Mouse (Mus musculus) lung, adult 10 weeks (tissue): ENCODE data around the gene Rbpjl. TPM values are rescaled to one million over a fixed set of nuclear protein-coding genes. Genes with fewer than 3 reads are reported as not detected.

Experiments
- polyA plus RNA-seq: library from polyadenylated mRNA; stranded (reverse); fragments of 350-450 nt; fragmentation: Illumina TruSeq; extraction: RNeasy Lipid Tissue Mini Kit (QIAGEN cat#74804); gene quantifications from one replicate; pipeline ENCODE4 v1.2.3, GENCODE M21; 2014; ENCODE audit warnings: low read depth, low replicate concordance; ENCODE audit not compliant: insufficient read depth

Rbpjl gene
- polyA plus RNA-seq, result 10.2 TPM

GRCm38 (mm10) chr2:164402906-164403305 lies at the start of gene Rbpjl:
Rbpjl (plus strand) TSS chr2:164403141.

GRCm38 (mm10) chr2:164389020-164389419 lies 13.9 kb upstream of the Rbpjl start, which contains the start of gene Slpi:
Slpi (minus strand) TSS chr2:164389095.

GRCm38 (mm10) chr2:164405060-164405459 lies 2.1 kb downstream of the Rbpjl start, which contains the start of gene Matn4:
Matn4 (minus strand) TSS chr2:164405160.

GRCm38 (mm10) chr2:164443460-164444000 lies 40.6 kb downstream of the Rbpjl start, which contains the start of gene Sdc4:
Sdc4 (minus strand) TSS chr2:164443887.

GRCm38 (mm10) chr2:164456864-164457300 lies 53.9 kb downstream of the Rbpjl start, which contains the start of gene Sys1:
Sys1 (plus strand) TSS chr2:164456964.

GRCm38 (mm10) chr2:164460745-164461551 lies 58.0 kb downstream of the Rbpjl start, which contains the start of gene Gm20458:
Gm20458 (plus strand) TSS chr2:164460967.

Other genes with a start within 250 kb of the Rbpjl start
- gene Kcns1, start 232.0 kb upstream of the Rbpjl start, polyA plus RNA-seq, result not detected
- gene Wfdc5, start 220.4 kb upstream of the Rbpjl start, polyA plus RNA-seq, result not detected
- not detected for gene Wfdc12, start 212.5 kb upstream of the Rbpjl start, polyA plus RNA-seq
- not detected for gene Wfdc15a, start 203.0 kb upstream of the Rbpjl start, polyA plus RNA-seq
- gene Wfdc15b, start 181.5 kb upstream of the Rbpjl start, polyA plus RNA-seq, result not detected
- gene Svs2, start 164.7 kb upstream of the Rbpjl start, polyA plus RNA-seq, result not detected
- gene Svs3b, start 146.5 kb upstream of the Rbpjl start, polyA plus RNA-seq, result not detected
- gene Svs4, start 124.7 kb upstream of the Rbpjl start, polyA plus RNA-seq, result not detected
- not detected for gene Svs3a, start 113.9 kb upstream of the Rbpjl start, polyA plus RNA-seq
- gene Svs6, start 86.4 kb upstream of the Rbpjl start, polyA plus RNA-seq, result not detected
- not detected for gene Svs5, start 70.4 kb upstream of the Rbpjl start, polyA plus RNA-seq
- 98.1 TPM for gene Slpi, start 14.0 kb upstream of the Rbpjl start, polyA plus RNA-seq
- 22.9 TPM for gene Matn4, start 2.0 kb downstream of the Rbpjl start, polyA plus RNA-seq
- gene Sdc4, start 40.7 kb downstream of the Rbpjl start, polyA plus RNA-seq, result 109 TPM
- gene Sys1, start 53.8 kb downstream of the Rbpjl start, polyA plus RNA-seq, result 37.0 TPM
- not detected for gene Gm20458, start 57.8 kb downstream of the Rbpjl start, polyA plus RNA-seq
- not detected for gene Trp53tg5, start 70.6 kb downstream of the Rbpjl start, polyA plus RNA-seq
- gene Dbndd2, start 83.0 kb downstream of the Rbpjl start, polyA plus RNA-seq, result 69.5 TPM
- gene Pigt, start 94.4 kb downstream of the Rbpjl start, polyA plus RNA-seq, result 34.2 TPM
- gene Wfdc2, start 159.3 kb downstream of the Rbpjl start, polyA plus RNA-seq, result 2,326 TPM
- gene Spint3, start 170.3 kb downstream of the Rbpjl start, polyA plus RNA-seq, result not detected
- gene Wfdc6a, start 182.3 kb downstream of the Rbpjl start, polyA plus RNA-seq, result 4.4 TPM
- not detected for gene Eppin, start 190.5 kb downstream of the Rbpjl start, polyA plus RNA-seq
- 3.0 TPM for gene Wfdc6b, start 210.4 kb downstream of the Rbpjl start, polyA plus RNA-seq
- 1.2 TPM for gene Wfdc8, start 210.5 kb downstream of the Rbpjl start, polyA plus RNA-seq
- 0.95 TPM for gene Wfdc16, start 235.7 kb downstream of the Rbpjl start, polyA plus RNA-seq